Mouse (Mus musculus): ENCODE results near the gene Slc1a7.

GRCm38 (mm10) chr4:107933239-107933638 is 34.9 kb upstream of the Slc1a7 start:
- TF ChIP-seq CTCF (IDR thresholded peaks at IDR 0.05; ENCODE audit: borderline replicate concordance, insufficient read depth, low read depth, low read length) = no peak
- no peak for TF ChIP-seq POLR2A (IDR thresholded peaks at IDR 0.05; ENCODE audit: borderline replicate concordance, insufficient read depth, low read length)

Measured in cerebellum, adult 2 months (tissue).